Mouse (Mus musculus): ENCODE measurements around the gene Cdkl2. TPM values are rescaled to one million over a fixed set of nuclear protein-coding genes. Genes with fewer than 3 reads are reported as not detected.

Gene Cdkl2
- polyA plus RNA-seq, 1 experiment: 2.8 TPM

- no peak for TF ChIP-seq POLR2A (IDR thresholded peaks at IDR 0.05; ENCODE audit: low read depth, low read length)
- no peak for TF ChIP-seq CTCF (conservative IDR thresholded peaks at IDR 0.05; ENCODE audit: insufficient read depth, insufficient read length, low read depth, low read length)
- WGBS: 88% methylated on average over 11 of the region's 11 CpGs
- H3K27ac ChIP-seq (ENCODE audit: insufficient read depth, low read depth, low read length): no peak overlapping the region
Observed at GRCm38 (mm10) chr5:91981176-91981840, 62.4 kb downstream of the Cdkl2 start.

GRCm38 (mm10) chr5:91977397-91977770 lies 66.3 kb downstream of the Cdkl2 start:
- no peaks in the 10 kb centered on the region for H3K4me1 ChIP-seq (ENCODE audit: control insufficient read depth, insufficient read depth, low read length)
- no peak for TF ChIP-seq CTCF (conservative IDR thresholded peaks at IDR 0.05; ENCODE audit: insufficient read depth, insufficient read length, low read depth, low read length)
- TF ChIP-seq POLR2A (IDR thresholded peaks at IDR 0.05; ENCODE audit: low read depth, low read length): no peak
- H3K27me3 ChIP-seq (replicated peaks; ENCODE audit: control insufficient read depth, insufficient read depth, low read length): no peaks in the 10 kb centered on the region
- H3K36me3 ChIP-seq (ENCODE audit: control insufficient read depth, insufficient read depth, low read length): no peaks in the 10 kb centered on the region
- H3K27ac ChIP-seq (ENCODE audit: insufficient read depth, low read depth, low read length): no peak overlapping the region
- DNase-seq: no peak
- no peak overlapping the region for H3K4me3 ChIP-seq (ENCODE audit: insufficient read depth, low read depth, low read length)
- WGBS: 87% methylated on average over 2 of the region's 2 CpGs

More at GRCm38 (mm10) chr5:91981176-91981840, 62.4 kb downstream of the Cdkl2 start:
- H3K27me3 ChIP-seq (replicated peaks; ENCODE audit: control insufficient read depth, insufficient read depth, low read length): no peaks in the 10 kb centered on the region
- no peak overlapping the region for H3K4me3 ChIP-seq (ENCODE audit: insufficient read depth, low read depth, low read length)
- no peaks in the 10 kb centered on the region for H3K4me1 ChIP-seq (ENCODE audit: control insufficient read depth, insufficient read depth, low read length)
- no peaks in the 10 kb centered on the region for H3K36me3 ChIP-seq (ENCODE audit: control insufficient read depth, insufficient read depth, low read length)
- no peak for DNase-seq

GRCm38 (mm10) chr5:91976566-91977396 lies 66.9 kb downstream of the Cdkl2 start:
- Histone ChIP-seq H3K27ac (ENCODE audit: insufficient read depth, low read depth, low read length) (no peak overlapping the region), H3K4me1 (ENCODE audit: control insufficient read depth, insufficient read depth, low read length) (no peaks in the 10 kb centered on the region), H3K36me3 (ENCODE audit: control insufficient read depth, insufficient read depth, low read length) (no peaks in the 10 kb centered on the region), H3K4me3 (ENCODE audit: insufficient read depth, low read depth, low read length) (no peak overlapping the region), H3K27me3 (replicated peaks; ENCODE audit: control insufficient read depth, insufficient read depth, low read length) (no peaks in the 10 kb centered on the region)
- TF ChIP-seq POLR2A (IDR thresholded peaks at IDR 0.05; ENCODE audit: low read depth, low read length) (no peak), CTCF (conservative IDR thresholded peaks at IDR 0.05; ENCODE audit: insufficient read depth, insufficient read length, low read depth, low read length) (no peak)
- no peak for DNase-seq
- 77% methylated on average over 10 of the region's 10 CpGs for WGBS

- no peaks in the 10 kb centered on the region for H3K27me3 ChIP-seq (replicated peaks; ENCODE audit: control insufficient read depth, insufficient read depth, low read length)
- no peaks in the 10 kb centered on the region for H3K4me1 ChIP-seq (ENCODE audit: control insufficient read depth, insufficient read depth, low read length)
- no peak overlapping the region for H3K4me3 ChIP-seq (ENCODE audit: insufficient read depth, low read depth, low read length)
- no peaks in the 10 kb centered on the region for H3K36me3 ChIP-seq (ENCODE audit: control insufficient read depth, insufficient read depth, low read length)
- no peak for TF ChIP-seq POLR2A (IDR thresholded peaks at IDR 0.05; ENCODE audit: low read depth, low read length)
- TF ChIP-seq CTCF (conservative IDR thresholded peaks at IDR 0.05; ENCODE audit: insufficient read depth, insufficient read length, low read depth, low read length): no peak
- no peak overlapping the region for H3K27ac ChIP-seq (ENCODE audit: insufficient read depth, low read depth, low read length)
- DNase-seq: no peak
- WGBS: 84% methylated on average over 9 of the region's 9 CpGs
Observed at GRCm38 (mm10) chr5:91975758-91976157, 67.9 kb downstream of the Cdkl2 start.

- peaks cover 1% of the 10 kb centered on the region; the same call in 1 of the 2 replicates for H3K36me3 ChIP-seq (ENCODE audit: control insufficient read depth, insufficient read depth, low read length)
- TF ChIP-seq CTCF (conservative IDR thresholded peaks at IDR 0.05; ENCODE audit: insufficient read depth, insufficient read length, low read depth, low read length) (no peak), POLR2A (IDR thresholded peaks at IDR 0.05; ENCODE audit: low read depth, low read length) (no peak)
- no peaks in the 10 kb centered on the region for H3K4me1 ChIP-seq (ENCODE audit: control insufficient read depth, insufficient read depth, low read length)
- no peak overlapping the region for H3K27ac ChIP-seq (ENCODE audit: insufficient read depth, low read depth, low read length)
- H3K27me3 ChIP-seq (replicated peaks; ENCODE audit: control insufficient read depth, insufficient read depth, low read length): no peaks in the 10 kb centered on the region
- WGBS: 89% methylated on average over 7 of the region's 7 CpGs
- H3K4me3 ChIP-seq (ENCODE audit: insufficient read depth, low read depth, low read length): no peak overlapping the region
- no peak for DNase-seq
Observed at GRCm38 (mm10) chr5:91974002-91974401, 69.7 kb downstream of the Cdkl2 start.

- no peaks in the 10 kb centered on the region for H3K27me3 ChIP-seq (replicated peaks; ENCODE audit: control insufficient read depth, insufficient read depth, low read length)
- peaks cover 1% of the 10 kb centered on the region; the same call in 1 of the 2 replicates for H3K36me3 ChIP-seq (ENCODE audit: control insufficient read depth, insufficient read depth, low read length)
- H3K4me3 ChIP-seq (ENCODE audit: insufficient read depth, low read depth, low read length): no peak overlapping the region
- 78% methylated on average over 3 of the region's 3 CpGs for WGBS
- H3K27ac ChIP-seq (ENCODE audit: insufficient read depth, low read depth, low read length): no peak overlapping the region
- no peaks in the 10 kb centered on the region for H3K4me1 ChIP-seq (ENCODE audit: control insufficient read depth, insufficient read depth, low read length)
- no peak for DNase-seq
- no peak for TF ChIP-seq POLR2A (IDR thresholded peaks at IDR 0.05; ENCODE audit: low read depth, low read length)
- no peak for TF ChIP-seq CTCF (conservative IDR thresholded peaks at IDR 0.05; ENCODE audit: insufficient read depth, insufficient read length, low read depth, low read length)
Observed at GRCm38 (mm10) chr5:91972046-91972445, 71.6 kb downstream of the Cdkl2 start.

All from kidney, adult 2 months (tissue).